Mouse (Mus musculus) midbrain, embryonic 12.5 days (tissue): Measurements from ENCODE around the gene Gm49510. TPM values are rescaled to one million over a fixed set of nuclear protein-coding genes. Genes with fewer than 3 reads are reported as not detected.
"Not testable (repeated sequence)": the region's sequence is repeated elsewhere in the genome, so short reads cannot be mapped to it uniquely, and the experiment has no call there.

ENCODE experiments used
- ATAC-seq: fragments of 200-750 bp; cut with Nextera tagmentation; 2 replicates; pipeline ENCODE4 v1.8.0; 2017; ENCODE audit warnings: low read depth, moderate TSS enrichment, moderate library complexity; ENCODE audit not compliant: low FRiP score
- H3K27ac ChIP-seq: fragments of 300-500 bp; sonication (generic); replicated peaks from 2 replicates; pipeline ENCODE4 v1.5.1; 2016; ENCODE audit warnings: mild to moderate bottlenecking
- H3K27me3 ChIP-seq: fragments of 300-500 bp; sonication (generic); 2 replicates; pipeline ENCODE4 v1.6.1; 2016; ENCODE audit warnings: mild to moderate bottlenecking
- H3K36me3 ChIP-seq: fragments of 300-500 bp; sonication (generic); 2 replicates; pipeline ENCODE4 v1.6.1; 2016
- H3K4me1 ChIP-seq: fragments of 300-500 bp; sonication (generic); 2 replicates; pipeline ENCODE4 v1.6.1; 2016
- H3K4me2 ChIP-seq: fragments of 300-500 bp; sonication (generic); replicated peaks from 2 replicates; pipeline ENCODE4 v1.6.1; 2016; ENCODE audit warnings: mild to moderate bottlenecking, moderate library complexity
- H3K4me3 ChIP-seq: fragments of 300-500 bp; sonication (generic); 2 replicates; pipeline ENCODE4 v1.5.1; 2016; ENCODE audit warnings: mild to moderate bottlenecking
- H3K9ac ChIP-seq: fragments of 300-500 bp; sonication (generic); replicated peaks from 2 replicates; pipeline ENCODE4 v1.6.1; 2016; ENCODE audit warnings: mild to moderate bottlenecking, moderate library complexity
- H3K9me3 ChIP-seq: fragments of 300-500 bp; sonication (generic); 2 replicates; pipeline ENCODE4 v1.6.1; 2016; ENCODE audit warnings: mild to moderate bottlenecking
- WGBS: fragments of 180-500 bp; shearing (Covaris S2); methylation state at CpG from one replicate; pipeline ENCODE4 v1.1.7; 2016; 5-methylcytosine and 5-hydroxymethylcytosine counted together
- polyA plus RNA-seq: library from polyadenylated mRNA; unstranded; fragments of >200 nt; fragmentation: Nextera tagmentation; extraction: Ambion mirVana; gene quantifications from 2 replicates; pipeline ENCODE4 v1.2.1, GENCODE M21; 2016

The Gm49510 gene
- polyA plus RNA-seq, 1 experiment from 2014 or later: 0.10 TPM

DNA sequence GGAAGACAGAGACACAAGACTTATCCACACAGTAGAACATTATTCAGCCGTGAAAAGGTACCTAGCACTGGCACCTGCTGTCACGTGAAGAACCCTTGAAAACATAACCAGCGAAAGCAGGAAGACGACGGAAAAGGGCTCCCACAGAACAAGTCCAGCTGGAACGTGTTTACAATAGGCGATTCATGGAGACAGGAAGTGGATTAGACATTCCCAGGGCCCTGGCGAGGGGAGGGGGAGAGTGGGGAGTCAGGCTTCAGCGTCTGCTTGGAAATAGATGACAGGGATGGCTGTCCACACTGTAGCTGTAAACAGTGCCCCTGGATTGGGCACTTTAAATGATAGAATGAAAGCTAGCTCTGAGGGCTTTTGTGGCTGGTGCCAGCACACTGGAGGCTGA is 31.1 kb upstream of the Gm49510 start:
- Histone ChIP-seq H3K4me3 (no peak overlapping the region), H3K27me3 (no peaks in the 10 kb centered on the region), H3K27ac (peak overlapping the region; percentile 56), H3K9ac (no peak overlapping the region), H3K9me3 (no peaks in the 10 kb centered on the region), H3K4me1 (peaks cover 17% of the 10 kb centered on the region), H3K4me2 (no peak overlapping the region), H3K36me3 (no peaks in the 10 kb centered on the region)
- WGBS: 28% methylated on average over 9 of the region's 9 CpGs
- ATAC-seq: peak; percentile 63; the same call in 1 of the 2 replicates

DNA sequence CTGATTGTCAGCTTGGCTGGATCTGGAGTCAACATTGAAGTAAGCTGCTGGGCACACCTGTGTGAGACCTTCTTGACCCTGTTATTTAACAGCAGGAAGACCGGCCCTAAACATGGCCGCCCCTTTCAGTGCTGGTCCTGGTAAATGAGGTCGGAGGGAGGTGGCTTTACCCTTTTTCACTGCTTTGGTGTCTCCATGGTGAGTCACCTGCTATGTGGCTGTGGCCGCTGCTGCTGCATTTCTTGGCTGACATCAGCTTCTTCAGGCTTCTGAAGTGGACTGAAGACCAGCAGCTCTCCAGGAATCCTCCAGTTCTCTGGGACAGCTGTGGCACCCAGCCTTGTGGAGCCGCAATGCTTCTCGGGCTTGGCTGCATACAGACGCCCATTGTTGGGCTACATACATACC is 30.6 kb upstream of the Gm49510 start:
- Histone ChIP-seq H3K9me3 (no peaks in the 10 kb centered on the region), H3K4me3 (no peak overlapping the region), H3K27ac (peak overlapping the region; percentile 56), H3K36me3 (no peaks in the 10 kb centered on the region), H3K4me2 (no peak overlapping the region), H3K9ac (no peak overlapping the region), H3K27me3 (no peaks in the 10 kb centered on the region), H3K4me1 (peaks cover 15% of the 10 kb centered on the region)
- 0 out of 2 replicates have a peak, but pooled peaks have one; percentile 23 for ATAC-seq
- 64% methylated on average over 7 of the region's 7 CpGs for WGBS

DNA sequence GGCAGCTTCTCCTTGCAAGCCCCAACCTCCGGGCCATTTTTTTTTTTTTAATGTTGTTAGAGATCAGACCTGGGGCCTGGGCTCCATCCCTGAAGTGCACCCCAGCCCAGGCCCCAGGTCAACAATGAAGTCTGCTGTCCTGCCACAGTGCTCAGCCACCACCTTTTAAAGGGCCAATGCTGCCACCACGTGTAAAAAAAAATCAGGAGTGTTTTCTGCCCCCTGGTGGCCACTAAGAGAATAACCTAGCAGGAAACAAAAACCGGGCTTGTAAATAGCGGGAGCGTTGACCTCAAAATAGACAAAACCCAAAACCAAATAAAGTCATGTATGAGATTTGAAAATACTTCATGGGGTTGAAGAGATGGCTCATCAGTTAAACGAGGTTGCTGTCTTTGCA is 29.7 kb upstream of the Gm49510 start:
- Histone ChIP-seq H3K36me3 (no peaks in the 10 kb centered on the region), H3K9ac (no peak overlapping the region), H3K4me1 (peaks cover 13% of the 10 kb centered on the region), H3K27ac (no peak overlapping the region), H3K4me3 (no peak overlapping the region), H3K27me3 (no peaks in the 10 kb centered on the region), H3K9me3 (no peaks in the 10 kb centered on the region), H3K4me2 (no peak overlapping the region)
- ATAC-seq: no peak
- 27% methylated on average over 6 of the region's 6 CpGs for WGBS

DNA sequence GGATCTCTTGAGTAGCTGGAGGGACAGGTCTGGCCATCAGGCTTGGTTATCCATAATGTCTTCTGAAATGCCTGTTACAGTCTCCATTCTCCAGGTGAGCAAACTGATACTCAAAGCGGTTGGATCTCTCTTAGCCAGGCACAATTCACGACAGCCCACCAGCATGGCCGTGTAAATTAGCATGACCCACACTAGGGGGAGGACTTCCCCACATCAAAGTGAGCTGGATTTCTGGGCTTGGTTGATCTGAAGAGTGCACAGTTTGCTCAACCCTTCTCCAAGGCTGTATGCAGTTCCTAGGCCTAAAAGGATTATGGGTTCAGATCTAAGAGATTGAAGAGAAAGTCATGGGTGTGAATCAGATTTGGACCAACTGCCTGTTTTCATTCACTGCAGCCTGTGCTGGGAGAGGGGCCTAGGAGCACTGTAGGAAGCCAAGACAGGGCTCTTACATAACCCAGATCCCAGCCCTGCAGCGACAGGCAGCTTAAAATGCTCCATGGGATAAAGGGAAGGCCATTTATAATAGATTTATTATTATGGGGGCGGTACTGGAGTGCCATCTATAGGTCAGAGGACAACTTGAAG is 27.4 kb upstream of the Gm49510 start:
- no peaks in the 10 kb centered on the region for H3K36me3 ChIP-seq
- no peak overlapping the region for H3K4me3 ChIP-seq
- 60% methylated on average over 5 of the region's 5 CpGs for WGBS
- H3K4me2 ChIP-seq: no peak overlapping the region
- H3K27me3 ChIP-seq: no peaks in the 10 kb centered on the region
- H3K27ac ChIP-seq: no peak overlapping the region
- ATAC-seq: no peak
- peaks cover 24% of the 10 kb centered on the region for H3K4me1 ChIP-seq
- no peaks in the 10 kb centered on the region for H3K9me3 ChIP-seq
- H3K9ac ChIP-seq: no peak overlapping the region

DNA sequence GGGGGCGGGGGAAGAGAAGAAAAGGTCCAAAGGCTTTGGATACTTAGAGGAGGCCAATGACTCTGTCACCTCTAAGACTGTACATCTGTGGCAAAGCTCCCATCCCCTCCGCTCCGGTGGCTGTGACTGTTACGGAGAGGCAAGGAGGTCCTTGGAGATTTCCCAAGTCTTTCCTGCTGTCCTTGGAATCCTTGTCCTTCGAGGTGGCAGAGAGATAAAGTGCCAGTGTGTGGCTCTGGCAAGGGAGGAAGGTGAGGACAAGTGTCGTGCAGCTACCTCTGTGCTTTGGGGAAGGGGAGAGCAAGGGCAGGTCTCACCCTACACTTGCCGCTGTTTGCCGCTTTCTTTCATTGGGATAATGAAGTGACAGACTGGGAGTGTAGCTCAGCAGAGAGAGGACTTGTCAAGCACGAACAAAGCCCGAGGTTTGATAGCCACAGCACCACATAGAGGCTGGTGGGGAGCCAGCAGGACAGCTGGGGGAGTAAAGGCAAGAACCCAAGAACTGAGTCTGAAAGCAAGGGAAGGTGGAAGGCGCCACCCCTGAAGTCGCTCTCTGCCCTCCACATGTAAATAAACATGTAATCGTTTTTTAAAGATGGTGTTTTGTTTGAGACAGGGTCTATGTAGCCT is 25.5 kb upstream of the Gm49510 start:
- Histone ChIP-seq H3K27me3 (no peaks in the 10 kb centered on the region), H3K9me3 (no peaks in the 10 kb centered on the region), H3K4me1 (peaks cover 22% of the 10 kb centered on the region), H3K27ac (0 out of 2 replicates have a peak overlapping the region, but pooled peaks have one; percentile 4), H3K9ac (no peak overlapping the region), H3K4me2 (no peak overlapping the region), H3K36me3 (no peaks in the 10 kb centered on the region), H3K4me3 (no peak overlapping the region)
- WGBS: 55% methylated on average over 13 of the region's 13 CpGs
- no peak for ATAC-seq

DNA sequence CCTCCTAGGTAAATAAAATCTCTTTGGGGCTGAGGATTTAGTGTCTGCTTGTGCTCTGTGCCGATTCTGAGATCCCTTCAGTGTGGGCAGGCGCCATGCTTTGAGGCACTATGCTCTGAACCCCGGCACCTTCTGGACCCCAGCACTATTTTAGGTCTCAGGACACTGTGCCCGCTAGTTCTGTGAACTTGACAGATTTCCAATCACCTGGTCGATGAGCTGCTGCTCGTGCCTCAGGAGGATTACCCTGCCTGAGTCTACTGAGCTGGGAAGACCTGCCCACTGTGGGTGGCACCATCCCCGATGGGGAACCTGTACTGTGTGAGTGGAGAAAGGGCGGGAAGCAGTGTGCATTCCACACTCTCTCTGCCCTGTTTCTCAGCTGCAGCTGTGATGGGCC is 24.5 kb upstream of the Gm49510 start:
- no peak overlapping the region for H3K27ac ChIP-seq
- H3K36me3 ChIP-seq: no peaks in the 10 kb centered on the region
- peaks cover 25% of the 10 kb centered on the region for H3K4me1 ChIP-seq
- no peak overlapping the region for H3K4me3 ChIP-seq
- H3K4me2 ChIP-seq: no peak overlapping the region
- ATAC-seq: no peak
- H3K27me3 ChIP-seq: no peaks in the 10 kb centered on the region
- H3K9ac ChIP-seq: no peak overlapping the region
- 78% methylated on average over 8 of the region's 8 CpGs for WGBS
- no peaks in the 10 kb centered on the region for H3K9me3 ChIP-seq

DNA sequence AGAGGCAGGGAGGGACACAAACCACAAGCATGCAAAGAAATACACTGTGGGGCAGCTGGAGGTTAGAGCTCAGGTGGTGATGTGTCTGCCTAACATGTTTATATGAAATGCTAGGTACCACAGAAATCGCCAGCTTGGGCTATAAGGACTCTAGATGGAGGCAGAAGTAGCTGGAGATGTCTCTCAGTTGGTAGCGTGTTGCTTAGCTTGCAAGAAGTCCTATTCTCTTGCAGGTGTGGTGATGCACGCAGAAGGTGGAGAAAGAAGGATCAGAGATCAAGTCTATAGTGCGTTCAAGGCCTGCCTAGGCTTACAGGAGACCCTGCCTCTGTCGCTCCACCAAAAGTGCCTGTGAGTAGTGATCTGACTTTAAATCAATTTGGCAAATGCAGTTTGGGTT is 23.9 kb upstream of the Gm49510 start:
- peaks cover 25% of the 10 kb centered on the region for H3K4me1 ChIP-seq
- H3K9ac ChIP-seq: 0 out of 2 replicates have a peak overlapping the region, but pooled peaks have one; percentile 85
- no peaks in the 10 kb centered on the region for H3K27me3 ChIP-seq
- H3K9me3 ChIP-seq: no peaks in the 10 kb centered on the region
- H3K27ac ChIP-seq: peak overlapping the region; percentile 98
- WGBS: 81% methylated on average over 5 of the region's 5 CpGs
- ATAC-seq: no peak
- H3K36me3 ChIP-seq: 0 out of 2 replicates have a peak, but pooled peaks cover 4% of the 10 kb centered on the region
- H3K4me3 ChIP-seq: 0 out of 2 replicates have a peak overlapping the region, but pooled peaks have one; percentile 73
- peak overlapping the region; percentile 80 for H3K4me2 ChIP-seq

DNA sequence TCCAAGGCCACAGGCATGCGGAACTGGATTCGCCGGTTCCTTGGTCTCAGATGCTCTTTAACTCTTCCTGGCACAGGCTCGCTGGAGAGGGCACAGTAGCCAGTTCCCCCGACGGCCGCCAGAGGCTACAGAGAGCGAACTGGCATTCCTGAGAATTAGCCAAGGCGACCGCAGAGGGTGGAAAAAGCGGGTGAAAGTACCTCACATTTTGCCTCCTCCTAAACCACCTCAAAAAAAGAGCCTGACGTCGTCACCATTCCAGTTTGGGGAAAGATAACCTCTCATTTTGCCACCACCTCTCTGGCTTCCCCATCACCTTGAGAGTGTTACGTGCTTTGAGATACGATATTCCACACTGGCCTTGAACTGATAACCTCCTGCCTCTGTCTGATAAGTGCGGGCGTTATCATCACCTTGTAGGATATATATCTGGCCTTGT is 23.2 kb upstream of the Gm49510 start:
- ATAC-seq: no peak
- no peaks in the 10 kb centered on the region for H3K27me3 ChIP-seq
- peaks cover 11% of the 10 kb centered on the region; the same call in 1 of the 2 replicates for H3K36me3 ChIP-seq
- 3% methylated on average over 17 of the region's 17 CpGs for WGBS
- peak overlapping the region; percentile 80 for H3K4me2 ChIP-seq
- peak overlapping the region; percentile 73 for H3K4me3 ChIP-seq
- peak overlapping the region; percentile 85 for H3K9ac ChIP-seq
- H3K9me3 ChIP-seq: no peaks in the 10 kb centered on the region
- peaks cover 25% of the 10 kb centered on the region for H3K4me1 ChIP-seq
- H3K27ac ChIP-seq: peak overlapping the region; percentile 98

DNA sequence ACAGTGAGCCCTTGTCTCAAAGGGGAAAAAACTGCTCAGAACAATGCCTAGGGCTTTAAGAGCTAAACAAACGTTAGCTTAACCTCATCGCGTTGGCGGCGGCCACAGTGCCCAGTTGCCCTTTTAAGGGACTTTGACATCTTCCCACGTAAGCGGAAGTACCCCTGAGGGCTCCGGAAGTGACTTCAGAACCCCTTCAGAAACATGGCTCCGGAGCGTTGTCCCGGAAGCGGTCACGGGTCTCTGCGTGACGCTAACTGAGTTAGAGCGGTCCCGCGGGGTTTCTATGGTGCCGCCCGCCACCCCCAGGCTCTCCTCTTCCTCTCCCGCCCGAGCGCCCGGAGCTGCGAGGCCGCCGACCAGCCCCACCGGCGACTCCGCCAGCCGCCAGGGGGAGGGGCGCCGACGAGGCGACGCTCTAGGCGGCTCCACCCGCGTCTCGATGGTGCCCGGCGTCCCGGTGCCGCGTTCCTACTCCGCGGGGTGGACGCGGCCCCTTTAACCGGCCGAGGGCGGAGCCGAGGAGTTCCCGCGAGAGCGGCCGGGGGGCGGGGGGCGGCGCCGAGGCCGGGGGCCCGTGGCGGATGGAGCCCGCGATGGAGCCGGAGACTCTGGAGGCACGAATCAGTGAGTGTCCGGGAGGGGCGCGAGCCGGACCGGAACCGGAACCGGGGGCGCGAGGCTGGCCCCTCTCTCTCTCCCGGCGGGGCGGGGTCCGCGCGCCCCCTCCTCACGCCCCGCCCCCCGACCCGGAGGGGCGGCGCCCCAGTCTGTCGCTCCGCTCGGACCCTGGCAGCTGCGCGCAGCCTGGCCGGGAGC is 22.3 kb upstream of the Gm49510 start, which contains the start of gene Gga1:
Gene Gga1, plus strand, starts transcription at position 200 of the 819 bp plus-strand sequence.
- under 1% methylated on average over 55 of the region's 95 CpGs for WGBS
- Histone ChIP-seq H3K9me3 (no peaks in the 10 kb centered on the region), H3K9ac (peak within 1 kb of the TSS; percentile 85), H3K4me3 (peak within 1 kb of the TSS; percentile 73), H3K36me3 (peaks cover 20% of the 10 kb centered on the region; the same call in 1 of the 2 replicates), H3K4me1 (peaks cover 25% of the 10 kb centered on the region), H3K27me3 (no peaks in the 10 kb centered on the region), H3K27ac (peak within 1 kb of the TSS; percentile 98), H3K4me2 (peak within 1 kb of the TSS; percentile 80)
- ATAC-seq: peak; percentile 94

DNA sequence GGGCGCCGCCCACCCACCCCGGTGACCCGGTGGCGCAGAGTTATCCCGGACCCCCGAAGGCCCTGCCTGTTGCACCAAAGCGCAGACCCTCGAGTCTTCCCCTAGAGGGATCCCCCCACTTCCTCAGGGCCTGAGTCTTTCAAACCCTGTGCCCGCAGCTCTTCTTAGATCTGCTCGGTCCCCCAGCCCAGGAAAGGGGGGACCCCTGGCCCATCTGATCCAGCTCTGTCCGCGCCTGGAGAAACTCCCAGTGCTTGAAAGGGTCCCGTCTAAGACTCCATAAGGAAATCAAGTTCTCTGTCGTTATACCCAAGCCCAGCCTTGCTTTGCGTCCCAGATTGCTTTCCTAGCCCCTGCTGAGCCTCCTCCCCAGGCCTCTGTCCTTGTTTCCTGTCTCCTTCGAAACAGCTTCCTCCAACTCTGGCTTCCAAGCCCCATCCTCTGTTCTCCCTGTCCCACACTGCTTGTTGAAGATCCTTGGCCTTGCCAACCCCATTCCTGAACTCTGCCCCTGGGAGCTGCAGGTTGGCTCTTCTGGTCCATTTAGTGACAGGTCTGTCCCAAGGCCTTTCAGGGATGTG is 21.6 kb upstream of the Gm49510 start:
- peak overlapping the region; percentile 85 for H3K9ac ChIP-seq
- H3K4me2 ChIP-seq: peak overlapping the region; percentile 80
- H3K27ac ChIP-seq: peak overlapping the region; percentile 98
- H3K27me3 ChIP-seq: no peaks in the 10 kb centered on the region
- H3K9me3 ChIP-seq: no peaks in the 10 kb centered on the region
- no peak; the same call in 1 of the 2 replicates for ATAC-seq
- H3K4me1 ChIP-seq: peaks cover 25% of the 10 kb centered on the region
- H3K36me3 ChIP-seq: peaks cover 27% of the 10 kb centered on the region
- peak overlapping the region; percentile 73 for H3K4me3 ChIP-seq
- under 1% methylated on average over 17 of the region's 17 CpGs for WGBS

DNA sequence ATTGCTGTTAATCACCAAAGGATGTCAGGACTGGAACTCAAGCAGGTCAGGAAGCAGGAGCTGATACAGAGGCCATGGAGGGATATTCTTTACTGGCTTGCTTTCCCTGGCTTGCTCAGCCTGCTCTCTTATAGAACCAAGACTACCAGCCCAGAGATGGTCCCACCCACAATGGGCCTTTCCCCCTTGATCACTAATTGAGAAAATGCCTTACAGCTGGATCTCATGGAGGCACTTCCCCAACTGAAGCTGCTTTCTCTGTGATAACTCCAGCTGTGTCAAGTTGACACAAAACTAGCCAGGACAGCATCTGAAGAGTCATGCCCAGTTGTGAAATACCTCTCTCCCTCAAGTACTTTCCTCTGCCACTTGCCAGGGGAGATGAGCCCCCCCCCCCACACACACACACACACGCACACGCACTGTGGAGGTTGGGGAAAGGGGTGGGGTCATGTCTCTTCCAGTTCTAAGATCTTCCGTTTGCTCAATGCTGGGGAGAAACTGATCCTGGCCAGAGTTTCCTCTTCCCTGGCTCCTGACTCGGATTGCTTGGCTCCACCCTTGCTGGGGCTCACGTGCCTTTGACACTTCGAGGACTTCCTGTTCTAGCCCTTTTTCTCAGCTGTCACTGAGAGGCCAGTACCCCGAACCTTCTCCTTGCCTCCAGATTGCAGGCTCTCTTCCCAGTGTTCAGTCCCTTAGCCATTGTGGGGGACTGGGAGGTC is 20.5 kb upstream of the Gm49510 start:
- not testable (repeated sequence) for ATAC-seq, H3K27me3 ChIP-seq

More for the DNA sequence above, 20.5 kb upstream of the Gm49510 start:
- WGBS: 73% methylated on average over 7 of the region's 7 CpGs
- not testable (repeated sequence) for H3K4me3 ChIP-seq, H3K9me3 ChIP-seq
- peaks cover 25% of the 10 kb centered on the region for H3K4me1 ChIP-seq
- H3K27ac ChIP-seq: 0 out of 2 replicates have a peak overlapping the region, but pooled peaks have one; percentile 35
- peak overlapping the region; percentile 80; the same call in 1 of the 2 replicates for H3K4me2 ChIP-seq
- H3K36me3 ChIP-seq: peaks cover 38% of the 10 kb centered on the region
- H3K9ac ChIP-seq: peak overlapping the region; percentile 24
